Mouse (Mus musculus) bone marrow macrophage, adult 2 months (primary cell): ENCODE data around the gene Atg101.

Experiments
- CTCF ChIP-seq: IDR thresholded peaks from 2 replicates; pipeline ENCODE4 v1.5.1; 2012; ENCODE audit warnings: low read depth, mild to moderate bottlenecking, low read length, moderate library complexity
- POLR2A ChIP-seq: IDR thresholded peaks from 2 replicates; pipeline ENCODE4 v1.6.1; 2012; ENCODE audit warnings: mild to moderate bottlenecking, low read depth, low read length, borderline replicate concordance

DNA sequence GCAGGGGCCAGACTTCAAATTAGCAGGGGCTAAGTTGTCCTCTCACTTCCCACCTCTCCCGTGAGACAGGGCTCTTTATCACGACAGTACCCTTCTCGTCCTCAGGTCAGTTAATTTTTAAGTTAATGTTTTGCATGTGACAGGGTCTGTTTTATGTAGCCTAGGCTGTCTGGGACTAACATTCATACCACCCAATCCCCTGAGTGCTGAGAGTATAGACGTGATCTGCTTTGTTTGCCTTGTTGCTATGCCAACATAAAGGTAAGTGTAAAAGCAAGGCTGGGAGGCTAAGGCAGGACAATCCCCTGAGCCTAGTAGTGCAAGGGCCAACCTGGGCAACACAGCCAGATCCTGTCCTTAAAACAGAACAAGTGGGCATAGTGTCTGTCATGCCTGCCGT is 25.4 kb downstream of the Atg101 start:
- no peak for TF ChIP-seq CTCF
- no peak for TF ChIP-seq POLR2A
